Comparison of ENCODE assay signal across 17 mouse cellular contexts in the genomic region with DNA sequence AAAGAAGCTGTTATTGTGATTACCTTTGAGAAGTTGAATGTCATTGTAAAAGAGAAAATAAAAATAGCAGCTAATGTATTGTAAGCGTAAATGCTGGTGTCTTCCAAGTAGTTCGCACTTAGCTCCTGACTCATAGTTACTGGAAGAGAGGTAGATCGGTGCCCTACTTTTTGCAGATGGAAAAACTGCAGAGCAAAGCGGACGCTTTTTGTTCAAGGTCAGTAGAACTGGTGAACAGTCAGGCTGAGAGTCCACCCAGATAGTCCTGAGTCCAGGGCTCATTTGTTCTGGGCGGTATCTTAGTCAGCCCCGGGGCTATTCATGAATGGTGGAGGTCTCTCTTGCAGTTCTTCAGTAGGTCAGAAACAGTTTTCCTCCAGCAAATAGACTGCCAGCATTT. TPM values are rescaled to one million over a fixed set of nuclear protein-coding genes. Genes with fewer than 3 reads are reported as not detected.
DNase-seq lines count a peak whose midpoint lies in the region; ATAC-seq and TF ChIP-seq lines count a peak whose summit lies in the region.
"Had no signal": no experiment of that assay in that cellular context is flagged by ENCODE, and none has a peak within 500 bp of the region (broad histone marks: within the 10 kb centered on the region; RNA-seq: fewer than 3 reads in every experiment).

No protein-coding gene starts in this region.

- peaks cover 49% of the 10 kb centered on the region for H3K4me1 ChIP-seq in forebrain, embryonic 15.5 days
- peaks cover 29% of the 10 kb centered on the region for H3K4me1 ChIP-seq in forebrain, embryonic 16.5 days (replicated peaks; ENCODE audit: control insufficient read depth, insufficient read depth, low read length)
- H3K4me1 ChIP-seq in kidney, adult 2 months (ENCODE audit: control insufficient read depth, insufficient read depth, low read length): peaks cover 16% of the 10 kb centered on the region
- H3K4me1 ChIP-seq in E14TG2a.4 (replicated peaks; ENCODE audit: low read depth, low read length): peaks cover 96% of the 10 kb centered on the region
- peaks cover 20% of the 10 kb centered on the region for H3K4me1 ChIP-seq in cortical plate, adult 2 months (ENCODE audit: control insufficient read depth, insufficient read depth, low read length)

- no peak overlapping the region for H3K4me3 ChIP-seq in forebrain, embryonic 15.5 days
- no peak overlapping the region for H3K4me3 ChIP-seq in forebrain, embryonic 16.5 days (replicated peaks; ENCODE audit: low read length)
- no peak overlapping the region for H3K4me3 ChIP-seq in kidney, adult 2 months (ENCODE audit: insufficient read depth, low read depth, low read length)
- H3K4me3 ChIP-seq in E14TG2a.4 (replicated peaks; ENCODE audit: low read length): peak overlapping the region; percentile 33; the same call in 1 of the 2 replicates
- no peak overlapping the region for H3K4me3 ChIP-seq in cortical plate, adult 2 months (ENCODE audit: insufficient read depth, low read length)
- H3K4me3 ChIP-seq: forebrain, embryonic 13.5 days; layer of hippocampus, adult 2 months had no signal

- ATAC-seq in forebrain, embryonic 15.5 days (replicated peaks): no peak
- no peak for ATAC-seq in forebrain, embryonic 16.5 days
- ATAC-seq in granulocyte monocyte progenitor cell, adult 5-6 weeks (replicated peaks; ENCODE audit: poor library complexity, severe bottlenecking): no peak
- ATAC-seq: forebrain, embryonic 13.5 days; inflammation-experienced regulatory T-cells, adult 6 months had no signal

- no peak overlapping the region for H3K9ac ChIP-seq in forebrain, embryonic 15.5 days (replicated peaks)
- H3K9ac ChIP-seq in forebrain, embryonic 16.5 days (replicated peaks; ENCODE audit: low read depth, low read length): no peak overlapping the region
- H3K9ac ChIP-seq: forebrain, embryonic 13.5 days had no signal

- no peak overlapping the region for H3K4me2 ChIP-seq in forebrain, embryonic 15.5 days (replicated peaks)
- no peak overlapping the region for H3K4me2 ChIP-seq in forebrain, embryonic 16.5 days (ENCODE audit: low read length)
- H3K4me2 ChIP-seq: forebrain, embryonic 13.5 days had no signal

- no peak for TF ChIP-seq POLR2A in kidney, adult 2 months (IDR thresholded peaks at IDR 0.05; ENCODE audit: low read depth, low read length)
- no peak for TF ChIP-seq POLR2A in cortical plate, adult 2 months (IDR thresholded peaks at IDR 0.05; ENCODE audit: extremely low read depth, insufficient read depth, low read length)

- H3K27ac ChIP-seq in forebrain, embryonic 15.5 days (replicated peaks): peak overlapping the region; percentile 21; the same call in 1 of the 2 replicates
- H3K27ac ChIP-seq in forebrain, embryonic 16.5 days (ENCODE audit: low read length): no peak overlapping the region
- H3K27ac ChIP-seq in kidney, adult 2 months (ENCODE audit: insufficient read depth, low read depth, low read length): no peak overlapping the region
- H3K27ac ChIP-seq in cortical plate, adult 2 months (ENCODE audit: insufficient read depth, low read length): peak overlapping the region; percentile 51; the same call in 1 of the 2 replicates
- H3K27ac ChIP-seq: forebrain, embryonic 13.5 days; kidney, postnatal 0 days had no signal

- peak; percentile 26 for DNase-seq in kidney, adult 2 months
- no peak for DNase-seq in kidney, adult 8-10 months
- DNase-seq: cerebellum, adult 18-20 months; embryo, embryonic 11 days; liver; midbrain, embryonic 14.5 days; right cerebral cortex, postnatal 14 days; thymus, postnatal 36 days had no signal

- no peaks in the 10 kb centered on the region for H3K9me3 ChIP-seq in forebrain, embryonic 15.5 days
- H3K9me3 ChIP-seq in forebrain, embryonic 16.5 days (ENCODE audit: control insufficient read depth, low read length): no peaks in the 10 kb centered on the region
- H3K9me3 ChIP-seq in E14TG2a.4 (ENCODE audit: low read length): no peaks in the 10 kb centered on the region
- H3K9me3 ChIP-seq: forebrain, embryonic 13.5 days had no signal

- TF ChIP-seq CTCF in kidney, adult 2 months (conservative IDR thresholded peaks at IDR 0.05; ENCODE audit: insufficient read depth, insufficient read length, low read depth, low read length): no peak
- no peak for TF ChIP-seq CTCF in E14TG2a.4 (conservative IDR thresholded peaks at IDR 0.05; ENCODE audit: low read length)
- TF ChIP-seq CTCF in cortical plate, adult 2 months (IDR thresholded peaks at IDR 0.05; ENCODE audit: extremely low read depth, insufficient read depth, low read length): no peak

- WGBS in forebrain, embryonic 15.5 days: 91% methylated on average over 7 of the region's 7 CpGs
- 91% methylated on average over 7 of the region's 7 CpGs for WGBS in forebrain, embryonic 16.5 days
- 73% methylated on average over 7 of the region's 7 CpGs for WGBS in kidney, adult 2 months

- peaks cover 20% of the 10 kb centered on the region for H3K36me3 ChIP-seq in forebrain, embryonic 15.5 days
- H3K36me3 ChIP-seq in forebrain, embryonic 16.5 days (ENCODE audit: control insufficient read depth, insufficient read depth): peaks cover 10% of the 10 kb centered on the region
- peaks cover 3% of the 10 kb centered on the region; the same call in 1 of the 2 replicates for H3K36me3 ChIP-seq in kidney, adult 2 months (ENCODE audit: control insufficient read depth, insufficient read depth, low read length)
- H3K36me3 ChIP-seq in E14TG2a.4 (ENCODE audit: insufficient read depth, low read length): peaks cover 91% of the 10 kb centered on the region

- no peaks in the 10 kb centered on the region for H3K27me3 ChIP-seq in forebrain, embryonic 15.5 days
- H3K27me3 ChIP-seq in forebrain, embryonic 16.5 days (replicated peaks; ENCODE audit: control insufficient read depth, insufficient read depth, low read length): no peaks in the 10 kb centered on the region
- H3K27me3 ChIP-seq in kidney, adult 2 months (replicated peaks; ENCODE audit: control insufficient read depth, insufficient read depth, low read length): no peaks in the 10 kb centered on the region
- H3K27me3 ChIP-seq in E14TG2a.4 (ENCODE audit: insufficient read depth, low read length): no peaks in the 10 kb centered on the region
- H3K27me3 ChIP-seq: forebrain, embryonic 13.5 days had no signal

RNA-seq across cellular contexts. Expression of a gene that starts 39.3 kb away (rescaled TPM):
- 29.5 and 31.5 TPM in 2 replicates for polyA plus RNA-seq in forebrain, embryonic 15.5 days (2015; fragmentation: Nextera tagmentation; extraction: Ambion mirVana)
- polyA plus RNA-seq in forebrain, embryonic 16.5 days (2015; fragmentation: Nextera tagmentation; extraction: Ambion mirVana): 31.9 and 34.6 TPM in 2 replicates
- polyA plus RNA-seq in kidney, adult 2 months (2012; rRNA removed): 9.4 and 9.5 TPM in 2 replicates
- polyA plus RNA-seq in cortical plate, adult 2 months (2012; rRNA removed): 26.2 and 26.3 TPM in 2 replicates
- total RNA-seq in granulocyte monocyte progenitor cell, adult 5-6 weeks (2014; fragmentation: Nextera tagmentation): 12.7 and 13.3 TPM in 2 replicates
- total RNA-seq in granulocyte monocyte progenitor cell, adult 5-6 weeks (2017): 6.3 and 7.2 TPM in 2 replicates

Comparison
In these comparisons a context has a peak if more than half of its experiments do, and no peak if none do; other contexts are left out.
1. H3K27ac ChIP-seq: peak in forebrain, embryonic 15.5 days (single experiment) and cortical plate, adult 2 months (single experiment); none in forebrain, embryonic 16.5 days (single experiment) and kidney, adult 2 months (single experiment).